Mouse (Mus musculus) gonadal fat pad, adult 2 months (tissue): Measurements from ENCODE around the gene Xkr7. TPM values are rescaled to one million over a fixed set of nuclear protein-coding genes. Genes with fewer than 3 reads are reported as not detected.

Experiments used
- DNase-seq: peaks from one replicate; pipeline ENCODE4 v3.0.0-alpha.2; 2012; ENCODE audit warnings: low read depth
- polyA plus RNA-seq: library from polyadenylated mRNA; depleted of rRNA; stranded (reverse); fragments of >200 nt; gene quantifications from 2 replicates; pipeline ENCODE4 v1.2.3, GENCODE M21; 2012; rRNA removed

Gene Xkr7
- polyA plus RNA-seq, 1 experiment, result 5.4 TPM

GRCm38 (mm10) chr2:153070762-153071490, 39.3 kb downstream of the Xkr7 start:
- DNase-seq, result no peak

- no peak for DNase-seq
Measured at GRCm38 (mm10) chr2:153071491-153072184, 40.0 kb downstream of the Xkr7 start.

DNA sequence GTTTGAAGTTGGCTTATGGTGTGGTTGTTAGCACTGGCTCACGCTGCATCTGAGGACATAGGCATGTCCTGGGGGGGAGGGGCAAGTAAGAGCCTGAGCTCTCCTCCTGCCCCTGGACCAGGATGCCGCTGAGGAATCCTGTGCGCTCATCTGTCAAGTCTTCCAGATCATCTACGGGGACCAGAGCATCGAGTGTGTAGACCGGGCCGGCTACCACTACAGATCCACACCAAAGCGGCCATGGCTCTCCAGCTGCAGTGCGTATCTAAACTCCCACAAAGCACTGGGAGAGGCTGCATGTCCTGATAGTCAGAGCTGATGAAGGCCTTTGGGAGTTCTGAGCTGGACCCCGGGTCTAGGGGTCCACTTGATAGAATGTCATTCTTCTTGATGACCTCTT, 43.0 kb downstream of the Xkr7 start:
- no peak for DNase-seq

DNA sequence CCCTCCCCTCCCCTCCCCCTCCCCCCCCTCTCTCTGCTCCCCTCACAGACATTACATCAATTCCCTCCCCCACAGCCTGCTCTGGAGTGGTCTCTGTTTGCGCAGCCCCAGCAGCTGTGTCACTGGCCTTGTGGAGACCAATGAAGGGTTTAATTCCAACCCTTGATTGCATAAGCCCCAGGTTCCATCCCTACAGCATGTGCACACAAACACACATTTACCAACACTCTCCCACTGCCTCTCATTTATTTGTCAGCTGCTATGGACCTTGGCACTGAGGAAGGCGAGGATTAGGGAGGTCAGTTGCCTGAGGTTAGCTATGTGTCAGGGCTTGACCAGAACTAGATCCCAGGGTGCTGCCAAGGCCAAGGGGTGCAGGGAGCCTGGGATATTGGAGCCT, 44.3 kb downstream of the Xkr7 start:
- no peak for DNase-seq

DNA sequence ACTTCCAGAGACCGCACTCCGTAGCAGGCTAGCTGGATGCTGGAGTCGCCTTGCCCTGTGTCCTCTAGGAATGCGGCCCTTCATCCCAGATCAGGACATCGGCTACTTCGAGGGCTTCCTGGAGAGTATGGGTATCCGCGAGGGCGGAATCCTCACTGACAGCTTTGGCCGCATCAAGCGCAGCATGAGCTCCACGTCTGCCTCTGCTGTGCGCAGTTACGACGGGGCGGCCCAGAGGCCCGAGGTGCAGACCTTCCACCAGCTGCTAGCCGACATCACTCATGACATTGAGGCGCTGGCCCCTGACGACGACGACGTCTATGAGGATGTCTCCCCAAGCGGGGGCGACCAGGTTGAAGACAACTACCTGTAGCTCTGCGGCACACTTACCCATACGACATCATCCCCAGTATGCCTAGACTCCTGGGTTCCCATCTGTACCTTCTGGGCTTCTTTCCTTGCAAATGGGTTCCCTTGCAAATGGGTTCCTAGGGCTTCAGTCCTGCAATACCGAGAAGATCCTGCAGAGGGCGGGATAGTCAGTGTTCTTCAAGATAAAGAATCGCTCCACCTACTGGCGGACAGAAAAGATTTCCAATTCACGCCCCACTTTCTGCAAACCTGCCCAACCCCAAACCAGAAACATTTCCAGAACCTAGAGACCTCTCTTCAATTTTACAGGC, 49.3 kb downstream of the Xkr7 start:
- DNase-seq, result no peak

GRCm38 (mm10) chr2:153081866-153082265, 50.2 kb downstream of the Xkr7 start:
- no peak for DNase-seq

DNA sequence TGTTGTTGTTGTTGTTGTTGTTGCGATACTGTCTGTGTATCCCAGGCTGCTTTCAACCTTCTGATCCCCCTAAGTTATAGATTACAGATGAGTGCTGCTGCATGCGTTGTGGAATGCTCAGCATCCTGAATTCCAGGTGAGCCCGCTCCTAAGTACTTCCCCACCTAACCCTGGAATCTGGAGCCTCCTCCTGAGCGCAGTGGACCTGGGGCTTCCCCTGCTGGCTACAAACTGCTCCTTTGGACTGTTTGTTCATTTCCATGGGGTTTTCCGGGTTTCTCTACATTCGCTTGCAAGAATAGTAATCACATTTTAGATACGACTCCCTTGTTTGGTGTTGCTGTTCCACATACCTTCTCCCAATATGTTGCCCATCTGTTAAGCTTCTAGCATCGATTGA, 51.6 kb downstream of the Xkr7 start:
- DNase-seq, result no peak

DNA sequence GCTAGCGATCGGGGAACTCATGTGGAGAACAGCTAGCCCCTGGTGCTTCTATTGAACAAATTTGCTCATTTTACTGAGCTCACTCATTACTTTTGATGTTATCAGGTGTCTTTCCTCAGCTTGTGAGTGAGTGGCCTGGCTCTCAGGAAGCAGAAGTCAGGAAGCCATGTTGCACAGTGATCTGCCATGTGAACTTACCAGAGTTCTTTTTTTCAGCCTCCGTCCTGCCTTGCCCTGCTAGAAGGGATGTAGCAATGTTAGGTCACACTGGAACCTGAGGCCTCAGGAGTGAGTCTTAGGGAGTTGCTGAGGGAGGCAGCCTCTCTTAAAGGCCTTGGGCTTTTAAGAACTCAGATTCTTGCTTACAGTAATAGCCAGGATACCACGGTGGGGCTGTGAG, 52.2 kb downstream of the Xkr7 start:
- no peak for DNase-seq

GRCm38 (mm10) chr2:153084261-153084976, 52.8 kb downstream of the Xkr7 start:
- DNase-seq, result no peak

DNA sequence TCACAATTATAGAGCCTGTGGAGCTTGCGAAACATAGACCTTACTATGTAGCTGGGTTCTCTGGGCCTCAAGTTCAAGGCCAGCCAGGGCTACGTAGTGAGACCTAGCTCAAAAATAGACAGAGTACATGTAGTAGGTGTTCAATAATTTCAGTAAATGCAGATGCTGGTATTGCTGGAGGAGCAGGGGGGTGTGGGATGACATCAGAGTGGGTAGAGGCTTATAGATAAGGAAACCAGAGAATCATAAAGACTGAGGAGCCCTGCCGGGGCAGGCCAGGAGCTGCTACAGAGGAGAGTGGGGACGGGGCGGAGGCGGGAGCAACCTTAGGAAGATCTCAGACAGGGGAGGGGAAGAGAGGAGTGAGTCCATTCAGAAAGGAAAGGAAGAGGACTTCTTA, 53.9 kb downstream of the Xkr7 start:
- no peak for DNase-seq

DNA sequence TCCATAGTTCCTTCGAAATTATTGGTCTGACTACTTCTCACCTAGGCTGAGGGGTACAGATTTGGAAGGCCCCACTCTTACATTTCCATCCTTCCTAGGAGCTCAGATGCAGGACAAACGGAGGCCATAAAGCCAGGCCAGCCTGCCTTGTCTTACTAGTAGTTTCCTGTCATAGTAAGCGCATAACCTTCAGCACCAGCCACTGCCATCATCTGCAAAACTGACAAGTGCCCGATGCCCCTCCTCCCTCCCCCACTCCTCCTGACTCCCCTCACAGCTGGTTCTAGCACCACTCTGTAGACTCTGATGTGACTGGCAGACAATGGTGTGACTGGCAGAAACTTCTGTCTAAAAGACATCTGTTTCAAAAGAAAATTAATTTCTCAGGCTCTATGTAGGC, 54.5 kb downstream of the Xkr7 start:
- no peak for DNase-seq

- DNase-seq, result no peak
Measured at GRCm38 (mm10) chr2:153087091-153087490, 55.4 kb downstream of the Xkr7 start.

DNA sequence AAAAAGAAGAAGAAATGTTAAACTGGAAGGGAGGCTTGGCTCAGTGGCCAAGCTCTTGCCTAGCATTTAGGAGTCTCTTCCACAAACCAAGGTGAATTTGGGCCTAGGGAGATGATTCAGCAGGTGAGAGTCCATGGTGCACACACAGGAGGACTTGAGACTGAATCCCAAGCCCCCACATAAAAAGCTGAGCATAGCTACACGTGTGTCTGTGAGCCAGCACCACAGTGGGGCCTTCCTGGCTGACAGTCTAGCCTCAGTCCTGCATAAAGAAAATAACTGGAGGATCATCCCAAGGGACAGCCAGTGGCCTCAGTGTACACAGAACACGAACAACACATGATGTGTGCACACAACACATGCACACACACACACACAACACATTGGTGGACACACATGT, 57.7 kb downstream of the Xkr7 start:
- no peak for DNase-seq

GRCm38 (mm10) chr2:153090551-153091165, 59.0 kb downstream of the Xkr7 start:
- DNase-seq, result no peak

Other genes with a start within 250 kb of the Xkr7 start
- 42.2 and 44.0 TPM in 2 replicates for gene Bcl2l1, start 200.1 kb upstream of the Xkr7 start, polyA plus RNA-seq
- gene Tpx2, start 183.9 kb upstream of the Xkr7 start, polyA plus RNA-seq, result 0.80 and 0.90 TPM in 2 replicates
- 0.60 and 0.61 TPM in 2 replicates for gene Mylk2, start 120.5 kb upstream of the Xkr7 start, polyA plus RNA-seq
- 13.4 and 15.6 TPM in 2 replicates for gene Foxs1, start 98.6 kb upstream of the Xkr7 start, polyA plus RNA-seq
- 17.7 and 18.0 TPM in 2 replicates for gene Dusp15, start 80.2 kb upstream of the Xkr7 start, polyA plus RNA-seq
- 8.4 and 15.6 TPM in 2 replicates for gene Ttll9, start 69.4 kb upstream of the Xkr7 start, polyA plus RNA-seq
- gene Pdrg1, start 16.4 kb upstream of the Xkr7 start, polyA plus RNA-seq, result 160 and 161 TPM in 2 replicates
- gene Ccm2l, start 34.1 kb downstream of the Xkr7 start, polyA plus RNA-seq, result 28.2 and 31.0 TPM in 2 replicates
- 4.3 and 4.4 TPM in 2 replicates for gene Hck, start 76.6 kb downstream of the Xkr7 start, polyA plus RNA-seq
- 55.5 and 67.1 TPM in 2 replicates for gene Tm9sf4, start 129.5 kb downstream of the Xkr7 start, polyA plus RNA-seq
- 4.1 and 4.5 TPM in 2 replicates for gene Tspyl3, start 193.6 kb downstream of the Xkr7 start, polyA plus RNA-seq
- gene Plagl2, start 209.6 kb downstream of the Xkr7 start, polyA plus RNA-seq, result 5.1 and 8.2 TPM in 2 replicates
- 26.6 and 35.5 TPM in 2 replicates for gene Pofut1, start 209.7 kb downstream of the Xkr7 start, polyA plus RNA-seq